Mouse (Mus musculus) olfactory bulb, adult 2 months (tissue): ENCODE data around the gene Atp2a3.

Source experiments
- CTCF ChIP-seq: fragments of 200-500 bp; IDR thresholded peaks from 2 replicates; pipeline ENCODE4 v1.5.1; 2012; ENCODE audit warnings: low read depth, mild to moderate bottlenecking, low read length, moderate library complexity; ENCODE audit not compliant: insufficient read depth
- POLR2A ChIP-seq: fragments of 200-500 bp; IDR thresholded peaks from 2 replicates; pipeline ENCODE4 v1.6.1; 2012; ENCODE audit warnings: mild to moderate bottlenecking, low read depth, low read length, moderate library complexity; ENCODE audit not compliant: insufficient read depth

- TF ChIP-seq CTCF: no peak
- TF ChIP-seq POLR2A: no peak
Observed at GRCm38 (mm10) chr11:72924458-72924857, 36.5 kb upstream of the Atp2a3 start.
